Mouse (Mus musculus) layer of hippocampus, adult 9-11 months (tissue): ENCODE results near the gene Gm47995.
"Not testable (repeated sequence)": the region's sequence is repeated elsewhere in the genome, so short reads cannot be mapped to it uniquely, and the experiment has no call there.

Experiments
- DNase-seq: peaks from one replicate; pipeline ENCODE4 v3.0.0; 2022

Gene Gm47995

GRCm38 (mm10) chr1:151198120-151198519, at the start of gene Gm47995:
Gene Gm47995 (plus strand): TSS chr1:151198448.
- DNase-seq, result not testable (repeated sequence)

GRCm38 (mm10) chr1:151150211-151150610, 48.0 kb upstream of the Gm47995 start:
- DNase-seq, result no peak

GRCm38 (mm10) chr1:151151089-151151488, 47.2 kb upstream of the Gm47995 start:
- no peak for DNase-seq

GRCm38 (mm10) chr1:151153056-151153652, 45.1 kb upstream of the Gm47995 start:
- DNase-seq, result no peak

- DNase-seq, result not testable (repeated sequence)
Measured at GRCm38 (mm10) chr1:151154131-151154530, 44.1 kb upstream of the Gm47995 start.

- DNase-seq, result no peak
Measured at GRCm38 (mm10) chr1:151156129-151156528, 42.1 kb upstream of the Gm47995 start.

GRCm38 (mm10) chr1:151156777-151157632, 41.2 kb upstream of the Gm47995 start:
- no peak for DNase-seq

GRCm38 (mm10) chr1:151157963-151158856, 40.0 kb upstream of the Gm47995 start:
- DNase-seq, result no peak

GRCm38 (mm10) chr1:151158857-151159510, 39.3 kb upstream of the Gm47995 start:
- DNase-seq, result no peak

GRCm38 (mm10) chr1:151166031-151166430, 32.2 kb upstream of the Gm47995 start:
- DNase-seq, result no peak

- DNase-seq, result peak; percentile 15
Measured at GRCm38 (mm10) chr1:151167297-151168047, 30.8 kb upstream of the Gm47995 start.

GRCm38 (mm10) chr1:151168637-151169036, 29.6 kb upstream of the Gm47995 start:
- DNase-seq, result no peak

- no peak for DNase-seq
Measured at GRCm38 (mm10) chr1:151171572-151172461, 26.4 kb upstream of the Gm47995 start.

GRCm38 (mm10) chr1:151177030-151177936, 21.0 kb upstream of the Gm47995 start:
- peak; percentile 14 for DNase-seq

- DNase-seq, result no peak
Measured at GRCm38 (mm10) chr1:151177937-151178271, 20.3 kb upstream of the Gm47995 start.

- DNase-seq, result no peak
Measured at GRCm38 (mm10) chr1:151178505-151179083, 19.7 kb upstream of the Gm47995 start.

- DNase-seq, result no peak
Measured at GRCm38 (mm10) chr1:151180167-151180566, 18.1 kb upstream of the Gm47995 start.

GRCm38 (mm10) chr1:151182266-151182665, 16.0 kb upstream of the Gm47995 start, which contains the start of gene Gm47985:
Gene Gm47985 (plus strand): TSS chr1:151182537.
- not testable (repeated sequence) for DNase-seq

GRCm38 (mm10) chr1:151186186-151186585, 12.1 kb upstream of the Gm47995 start:
- DNase-seq, result not testable (repeated sequence)
